Mouse (Mus musculus): Measurements from ENCODE around the gene AA986860.

Gene AA986860

GRCm38 (mm10) chr1:130775691-130776331, 44.0 kb downstream of the AA986860 start:
- DNase-seq (ENCODE audit: low spot score in 2 of 2): no peak

- DNase-seq (ENCODE audit: low spot score in 2 of 2): no peak
Measured at GRCm38 (mm10) chr1:130776645-130777044, 44.9 kb downstream of the AA986860 start.

GRCm38 (mm10) chr1:130779867-130780266, 48.1 kb downstream of the AA986860 start:
- no peak for DNase-seq (ENCODE audit: low spot score in 2 of 2)

- DNase-seq (ENCODE audit: low spot score in 2 of 2): peak in 1 of 2 experiments; percentile 29
Measured at GRCm38 (mm10) chr1:130784054-130784453, 52.3 kb downstream of the AA986860 start.

GRCm38 (mm10) chr1:130787001-130787400, 55.2 kb downstream of the AA986860 start:
- no peak for DNase-seq (ENCODE audit: low spot score in 2 of 2)

- no peak for DNase-seq (ENCODE audit: low spot score in 2 of 2)
Measured at GRCm38 (mm10) chr1:130789512-130790451, 58.0 kb downstream of the AA986860 start.
